Mouse (Mus musculus): Measurements from ENCODE around the gene Fxyd6.

The Fxyd6 gene

DNA sequence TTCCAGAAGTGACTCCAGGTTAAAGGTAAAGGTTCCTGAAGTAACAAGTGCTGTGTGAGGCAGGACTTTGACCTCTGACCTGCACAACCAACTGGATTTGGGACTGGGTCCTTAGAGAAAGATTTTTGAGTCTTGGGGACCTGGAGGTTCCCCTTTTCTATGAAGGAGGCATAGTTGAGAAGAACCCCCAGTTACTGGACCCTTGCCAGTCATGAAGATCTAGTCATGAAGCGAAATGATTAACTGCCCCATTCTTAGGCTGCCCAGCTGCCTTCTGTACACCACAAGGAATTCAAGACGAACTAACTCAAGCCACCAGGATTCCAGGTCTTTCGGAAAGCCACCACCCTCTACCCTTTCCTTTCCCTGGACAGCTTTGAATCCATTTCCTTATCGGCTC, 6.4 kb downstream of the Fxyd6 start:
- DNase-seq (ENCODE audit: low read depth), result no peak

DNA sequence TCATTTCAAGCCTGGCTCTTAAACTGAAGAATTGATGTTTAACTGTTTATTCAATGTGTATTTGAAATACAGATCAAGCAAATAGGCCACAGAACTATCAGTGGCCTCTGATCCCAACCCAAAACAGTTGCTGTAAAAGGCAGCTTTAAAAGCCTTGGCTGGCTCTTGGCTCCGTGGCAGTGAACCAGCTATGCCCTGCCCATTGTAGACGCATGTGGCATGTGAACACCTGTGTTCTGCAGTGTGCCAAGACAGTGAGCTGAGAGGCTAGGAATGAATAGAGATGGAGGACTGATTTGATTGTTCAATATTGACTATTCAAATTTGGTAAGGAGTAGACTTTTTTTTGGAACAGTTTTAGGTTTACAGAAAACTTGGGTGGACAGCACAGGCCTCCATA, 6.9 kb downstream of the Fxyd6 start:
- no peak for DNase-seq (ENCODE audit: low read depth)

DNA sequence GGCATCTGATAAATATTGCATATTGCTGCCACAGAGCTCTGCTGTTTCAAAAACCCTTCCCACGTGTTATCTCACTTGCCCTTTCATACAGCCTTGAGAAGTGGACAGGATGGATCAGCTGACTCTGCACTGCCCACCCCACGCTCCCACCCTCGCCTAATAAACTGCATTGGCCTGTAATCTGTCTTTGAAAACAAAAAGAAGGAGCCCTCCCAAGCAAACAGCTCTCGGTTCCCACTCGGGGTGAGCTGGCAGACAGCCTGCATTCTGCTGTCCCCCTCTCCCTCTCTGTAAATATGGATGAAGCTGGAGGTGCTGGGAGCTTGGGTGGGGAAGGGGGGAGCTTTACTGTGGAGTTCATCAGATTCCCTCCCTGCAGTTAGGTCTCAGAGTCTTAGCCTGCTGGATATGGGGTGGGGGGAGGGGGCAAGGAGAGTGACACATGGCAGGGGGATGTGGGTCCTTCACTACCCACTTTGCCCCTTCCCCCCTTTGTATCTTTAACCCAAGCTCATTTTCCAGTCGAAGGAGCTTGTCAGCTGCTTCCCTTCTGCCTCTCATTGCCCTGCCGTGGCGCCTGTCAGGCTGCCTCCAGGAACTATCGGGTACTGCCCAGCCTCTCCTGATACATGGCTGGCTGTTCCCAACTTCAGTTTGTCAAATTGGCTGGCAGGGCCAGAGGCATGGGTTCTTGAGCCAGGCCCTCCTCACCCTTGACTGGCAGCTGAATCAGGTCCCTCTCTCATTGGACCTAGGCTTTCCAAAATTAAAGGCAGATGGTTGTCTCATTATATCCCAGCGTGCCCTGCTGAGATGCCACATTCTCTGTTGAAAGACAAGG, 10.6 kb downstream of the Fxyd6 start:
- no peak for DNase-seq (ENCODE audit: low read depth)

DNA sequence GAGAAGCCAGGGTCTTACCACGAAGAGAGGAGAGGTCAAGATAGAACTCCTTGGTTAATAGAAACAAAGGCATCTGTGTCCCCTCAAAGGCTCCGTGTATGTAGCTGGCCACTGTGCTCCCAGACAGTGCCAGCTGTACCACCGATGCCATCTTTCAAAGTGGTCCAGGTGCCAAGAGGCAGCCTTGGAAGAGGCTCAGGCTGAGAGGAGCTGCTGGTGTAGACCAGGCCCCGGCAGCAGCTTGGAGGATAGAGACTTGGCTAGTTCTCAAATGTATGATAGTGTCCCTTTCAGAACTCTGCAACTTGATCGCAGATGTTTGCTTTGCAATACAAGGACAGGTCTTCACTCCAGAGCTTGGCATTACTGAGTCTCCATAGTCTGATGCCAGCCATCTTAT, 12.4 kb downstream of the Fxyd6 start:
- DNase-seq (ENCODE audit: low read depth), result no peak

DNA sequence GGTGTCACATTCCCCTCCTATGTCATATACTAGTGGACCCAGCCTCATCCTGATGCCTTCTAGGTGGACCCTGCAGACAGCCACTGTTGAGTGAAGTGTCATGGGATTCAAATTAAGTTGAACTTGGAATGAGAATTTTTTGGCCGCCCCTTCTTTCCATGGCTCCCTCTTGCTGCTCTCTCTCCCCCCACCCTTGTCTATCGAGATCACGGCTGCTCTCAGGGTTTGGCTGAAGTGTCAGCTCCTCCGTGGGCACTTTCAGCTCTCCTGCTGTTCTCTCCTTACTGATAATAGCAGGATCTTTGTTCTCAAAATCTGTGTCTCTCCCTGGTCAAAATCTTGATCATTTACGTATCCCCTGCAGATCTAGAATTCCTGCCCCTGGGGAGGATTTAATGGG, 12.8 kb downstream of the Fxyd6 start:
- DNase-seq (ENCODE audit: low read depth), result no peak

DNA sequence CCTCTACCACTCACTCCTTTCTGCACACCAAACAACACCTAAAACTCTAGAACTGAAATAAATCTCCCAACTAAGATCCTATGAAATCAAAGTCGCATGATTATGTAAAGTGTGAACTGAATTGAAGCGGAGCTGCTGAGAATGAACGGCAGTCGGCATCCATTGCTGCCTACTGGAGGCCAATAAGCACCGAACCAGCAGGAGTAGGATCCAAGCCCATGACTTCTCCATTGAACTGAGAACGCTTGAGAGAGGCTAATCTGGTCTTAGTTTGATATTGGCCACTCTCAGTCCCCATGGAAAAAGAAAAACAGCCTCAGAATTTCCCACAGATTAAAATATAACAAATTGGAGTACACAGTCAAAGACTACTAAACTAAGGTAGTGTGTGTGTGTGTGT, 13.9 kb downstream of the Fxyd6 start:
- DNase-seq (ENCODE audit: low read depth), result no peak

DNA sequence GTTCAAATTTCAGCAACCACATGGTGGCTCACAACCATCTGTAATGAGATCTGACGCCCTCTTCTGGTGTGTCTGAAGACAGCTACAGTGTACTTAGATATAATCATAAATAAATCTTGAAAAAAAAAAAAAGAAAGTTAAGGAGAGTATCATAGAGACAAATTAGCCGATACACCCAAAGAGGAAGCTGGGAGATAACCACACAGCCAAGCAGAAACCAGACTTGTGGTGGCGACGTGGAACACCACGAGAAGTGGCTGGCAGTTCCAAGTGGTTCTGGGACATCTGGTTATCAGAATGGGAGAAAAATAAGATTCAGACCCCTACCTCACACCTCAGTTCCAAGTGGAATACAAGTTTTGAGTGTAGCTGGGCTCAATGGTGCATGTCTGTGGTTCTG, 16.7 kb downstream of the Fxyd6 start:
- no peak for DNase-seq (ENCODE audit: low read depth)

DNA sequence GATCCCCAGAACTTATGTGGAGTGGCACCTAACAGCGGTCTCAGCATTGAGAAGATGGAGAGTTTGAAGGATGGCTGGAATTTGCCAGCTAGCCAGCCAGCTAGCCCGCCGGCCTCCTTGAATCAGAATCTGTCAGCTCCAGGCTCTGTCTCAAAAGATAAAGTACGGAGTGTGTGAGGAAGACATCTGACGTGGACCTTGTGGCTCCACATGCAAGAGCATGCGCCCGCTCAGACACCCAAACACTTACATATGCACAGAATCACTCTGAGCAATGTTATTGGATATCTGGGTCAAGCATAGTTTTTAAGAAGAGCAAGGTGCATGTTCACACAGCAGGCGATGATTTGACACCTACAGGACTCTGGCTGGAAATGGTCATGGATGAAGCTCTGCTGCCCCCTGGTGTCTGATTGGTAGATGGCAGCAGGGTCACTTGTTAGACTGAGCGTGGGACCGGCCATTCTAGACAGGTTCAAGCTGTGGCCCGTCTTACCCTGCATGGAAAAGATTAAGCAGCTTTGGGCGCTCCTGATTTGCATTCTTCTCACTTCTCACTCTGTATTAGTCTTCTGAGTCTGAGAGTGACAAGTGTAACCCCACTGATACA, 18.5 kb downstream of the Fxyd6 start:
- peak; percentile 76 for DNase-seq (ENCODE audit: low read depth)

DNA sequence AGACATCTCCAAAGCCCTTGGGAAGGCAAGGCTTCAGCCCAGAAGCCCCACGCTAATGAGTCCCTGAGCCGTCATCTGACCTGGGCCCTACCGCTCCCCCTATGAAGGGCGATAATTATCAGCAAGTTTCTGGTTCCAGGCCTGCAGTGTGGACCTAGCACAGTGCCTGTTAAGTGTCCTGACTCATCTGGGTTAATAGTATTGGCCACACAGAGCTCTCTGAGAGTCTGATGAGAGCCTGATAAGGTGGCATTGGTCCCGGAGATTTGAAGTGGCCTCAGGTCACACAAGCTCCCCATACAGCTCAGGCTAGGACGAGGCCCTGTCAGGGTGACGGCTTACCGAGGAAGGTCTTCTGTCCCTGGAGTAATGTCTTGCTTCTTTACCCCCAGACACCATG, 19.6 kb downstream of the Fxyd6 start:
- no peak for DNase-seq (ENCODE audit: low read depth)

DNA sequence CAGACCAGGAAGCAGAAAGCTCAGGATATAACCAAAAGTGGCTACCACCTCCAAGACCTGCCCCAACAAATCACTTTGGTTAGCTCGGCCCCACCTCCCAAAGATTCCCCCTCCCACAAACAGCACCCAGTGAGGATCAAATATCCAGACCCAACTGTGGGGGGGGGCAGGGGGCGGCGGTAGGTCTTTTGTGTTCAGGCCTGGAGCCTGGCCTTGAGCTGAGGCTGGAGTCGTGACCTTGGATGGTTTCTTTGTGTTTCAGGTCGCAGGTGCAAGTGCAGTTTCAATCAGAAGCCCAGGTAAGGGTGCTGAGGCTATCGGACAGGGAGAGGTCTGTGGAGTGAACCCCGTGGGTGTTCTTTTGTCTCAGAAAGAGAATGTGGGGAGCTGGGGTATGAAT, 21.3 kb downstream of the Fxyd6 start:
- no peak for DNase-seq (ENCODE audit: low read depth)

DNA sequence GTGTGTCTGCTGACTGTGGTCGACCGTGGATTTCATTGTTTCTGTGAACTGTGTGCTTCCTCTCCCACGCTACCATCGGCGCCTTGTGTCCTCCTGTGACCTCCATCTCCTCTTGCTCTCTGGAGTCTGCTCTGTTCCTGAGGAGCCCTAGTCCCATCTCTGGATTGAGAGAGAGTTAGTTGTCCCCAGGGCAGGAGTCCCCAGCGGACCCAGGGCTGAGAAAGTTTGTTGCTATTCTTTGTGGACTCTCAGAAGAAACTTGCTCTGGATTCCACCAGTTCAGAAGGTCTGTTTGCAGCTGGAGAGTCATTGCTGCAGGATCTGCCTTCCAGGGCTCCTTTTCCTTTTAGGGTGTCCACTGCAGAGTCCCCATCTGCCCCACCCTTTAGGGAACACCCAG, 25.2 kb downstream of the Fxyd6 start:
- DNase-seq (ENCODE audit: low read depth), result no peak

DNA sequence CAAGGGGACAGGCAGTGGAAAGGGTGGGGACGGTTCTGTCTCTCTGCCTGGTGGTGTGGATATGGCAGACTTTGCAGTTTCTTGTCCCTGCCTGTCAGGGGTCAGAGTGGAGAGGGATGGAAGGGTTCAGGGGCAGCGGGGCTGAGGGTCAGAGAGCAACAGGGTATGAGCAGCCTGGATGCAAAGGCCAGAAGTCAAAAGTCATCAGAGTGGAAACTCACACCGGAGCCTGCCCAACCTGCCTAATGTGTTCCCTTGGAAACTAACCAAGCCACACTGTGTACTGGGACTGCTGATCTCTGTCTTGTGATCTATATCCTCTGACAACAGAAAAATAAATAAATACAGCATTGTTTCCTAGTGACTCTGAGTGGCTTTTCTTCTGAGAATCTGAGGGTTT, 25.8 kb downstream of the Fxyd6 start:
- no peak for DNase-seq (ENCODE audit: low read depth)

DNA sequence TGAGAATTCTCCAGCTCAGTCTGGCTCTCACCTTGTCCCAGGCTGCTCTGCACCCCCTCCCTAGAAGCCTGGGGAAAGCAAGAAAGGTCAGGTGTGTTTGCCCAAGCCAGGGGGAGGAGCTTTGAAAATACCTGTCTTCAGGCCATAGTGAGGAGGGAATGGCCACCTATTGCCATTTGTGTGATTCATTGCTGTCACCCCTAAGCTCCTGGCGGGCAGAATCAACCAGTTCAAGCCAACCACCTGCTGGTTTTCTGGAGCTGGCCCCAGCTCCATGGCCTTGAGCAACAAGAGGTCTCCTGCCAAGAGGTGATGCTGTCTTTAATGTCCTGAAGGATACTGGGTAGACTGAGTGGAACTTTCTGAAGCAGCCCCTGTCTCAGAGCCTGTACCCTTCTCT, 28.4 kb downstream of the Fxyd6 start:
- DNase-seq (ENCODE audit: low read depth), result no peak

DNA sequence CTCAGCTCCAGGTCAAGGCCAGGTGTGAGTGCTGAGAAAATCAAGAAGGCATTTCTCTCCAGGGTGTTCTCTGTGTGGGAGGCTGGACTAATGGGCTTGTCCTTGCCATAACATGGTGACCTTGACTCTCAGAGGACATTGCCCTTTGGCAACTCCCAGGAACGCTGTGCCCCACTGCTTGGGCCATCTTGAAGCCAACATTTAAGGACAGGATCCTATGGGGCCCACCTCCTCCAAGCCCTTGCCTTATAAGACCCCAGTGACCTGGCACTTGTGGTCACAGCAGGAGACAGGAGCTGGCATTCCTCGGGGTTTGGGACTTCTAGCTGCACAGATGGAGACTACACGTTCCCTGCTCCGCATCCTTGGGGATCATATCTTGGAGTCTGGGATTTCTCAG, 29.4 kb downstream of the Fxyd6 start, which contains the start of gene Fxyd2:
Fxyd2 (plus strand) TSS at position 236 of the 400 bp plus-strand sequence.
- DNase-seq (ENCODE audit: low read depth), result no peak

DNA sequence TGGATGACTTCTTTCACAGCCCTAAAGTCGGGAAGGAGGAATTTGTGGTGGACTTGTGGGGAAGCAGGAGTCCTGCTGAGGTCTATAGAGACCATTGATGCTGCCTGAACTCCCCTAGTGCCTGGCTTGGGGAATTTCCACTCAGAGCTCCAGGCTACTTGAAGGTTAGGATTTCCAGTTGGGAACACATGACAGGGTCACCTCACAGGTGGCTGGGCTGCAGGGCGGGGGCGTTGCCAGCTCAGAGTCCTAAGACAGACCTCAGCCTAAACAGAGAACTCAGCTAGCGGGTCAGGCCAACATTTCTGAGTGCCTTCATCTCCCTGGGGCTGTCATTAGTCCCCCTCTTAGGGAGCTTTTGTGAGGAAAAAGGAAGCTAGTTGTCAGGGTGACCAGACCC, 31.9 kb downstream of the Fxyd6 start:
- no peak for DNase-seq (ENCODE audit: low read depth)

DNA sequence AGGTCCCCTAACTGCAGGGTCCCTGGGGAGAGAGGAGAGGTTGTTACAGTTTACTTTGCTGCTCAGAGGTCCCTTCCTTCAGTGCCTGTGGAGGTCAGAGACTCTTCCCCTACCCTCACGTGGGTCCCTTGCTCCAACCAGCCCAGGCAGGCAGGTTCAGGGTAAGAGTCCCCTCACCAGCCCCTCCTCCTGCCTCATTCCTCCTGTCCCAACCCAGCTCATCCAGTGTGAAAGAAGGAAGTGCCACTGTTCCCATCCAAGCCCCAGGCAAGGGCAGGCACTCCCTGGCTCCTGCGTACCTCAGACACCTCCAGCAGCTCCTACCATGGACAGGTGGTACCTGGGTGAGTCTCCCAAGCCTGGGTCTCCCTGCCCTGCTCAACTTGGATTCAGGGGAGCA, 33.0 kb downstream of the Fxyd6 start:
- no peak for DNase-seq (ENCODE audit: low read depth)

DNA sequence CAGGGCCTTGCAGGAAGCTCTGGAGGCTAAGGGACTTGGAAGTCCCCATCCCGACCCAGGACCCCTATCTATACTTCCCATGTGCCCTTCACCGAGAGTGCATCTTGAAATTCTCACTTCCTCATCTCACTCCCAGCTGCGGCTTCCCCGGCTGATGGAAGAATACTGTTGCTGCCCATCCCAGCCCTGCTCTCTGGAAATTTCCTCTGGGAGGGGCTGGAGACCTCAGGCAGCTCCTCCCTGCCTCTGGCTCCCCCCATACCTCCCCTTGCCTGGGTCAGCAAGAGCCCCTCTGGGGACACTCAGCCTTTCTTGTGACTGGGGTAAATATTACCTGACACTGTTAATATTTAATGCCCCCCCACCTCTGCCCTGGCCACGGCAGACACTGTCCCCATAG, 35.7 kb downstream of the Fxyd6 start:
- no peak for DNase-seq (ENCODE audit: low read depth)

DNA sequence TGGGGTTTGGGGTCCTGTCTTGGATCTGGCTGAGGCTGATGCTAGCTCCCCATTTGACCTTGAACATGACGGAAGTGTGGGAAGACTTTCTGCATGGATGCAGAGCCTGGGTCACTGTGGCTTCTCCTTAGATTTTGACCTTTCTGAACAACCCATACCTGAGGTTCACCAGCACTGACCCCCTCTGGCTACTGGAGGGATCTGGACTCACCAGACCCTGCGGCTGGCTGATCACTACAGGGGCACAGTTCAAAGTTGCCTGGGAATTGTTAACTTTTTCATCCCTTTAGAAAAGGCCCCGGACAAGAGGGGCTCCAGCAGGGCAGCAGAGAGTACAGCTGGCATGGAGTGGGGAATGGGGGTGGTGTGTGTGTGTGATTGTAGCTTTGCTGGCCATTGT, 36.8 kb downstream of the Fxyd6 start:
- DNase-seq (ENCODE audit: low read depth), result no peak

DNA sequence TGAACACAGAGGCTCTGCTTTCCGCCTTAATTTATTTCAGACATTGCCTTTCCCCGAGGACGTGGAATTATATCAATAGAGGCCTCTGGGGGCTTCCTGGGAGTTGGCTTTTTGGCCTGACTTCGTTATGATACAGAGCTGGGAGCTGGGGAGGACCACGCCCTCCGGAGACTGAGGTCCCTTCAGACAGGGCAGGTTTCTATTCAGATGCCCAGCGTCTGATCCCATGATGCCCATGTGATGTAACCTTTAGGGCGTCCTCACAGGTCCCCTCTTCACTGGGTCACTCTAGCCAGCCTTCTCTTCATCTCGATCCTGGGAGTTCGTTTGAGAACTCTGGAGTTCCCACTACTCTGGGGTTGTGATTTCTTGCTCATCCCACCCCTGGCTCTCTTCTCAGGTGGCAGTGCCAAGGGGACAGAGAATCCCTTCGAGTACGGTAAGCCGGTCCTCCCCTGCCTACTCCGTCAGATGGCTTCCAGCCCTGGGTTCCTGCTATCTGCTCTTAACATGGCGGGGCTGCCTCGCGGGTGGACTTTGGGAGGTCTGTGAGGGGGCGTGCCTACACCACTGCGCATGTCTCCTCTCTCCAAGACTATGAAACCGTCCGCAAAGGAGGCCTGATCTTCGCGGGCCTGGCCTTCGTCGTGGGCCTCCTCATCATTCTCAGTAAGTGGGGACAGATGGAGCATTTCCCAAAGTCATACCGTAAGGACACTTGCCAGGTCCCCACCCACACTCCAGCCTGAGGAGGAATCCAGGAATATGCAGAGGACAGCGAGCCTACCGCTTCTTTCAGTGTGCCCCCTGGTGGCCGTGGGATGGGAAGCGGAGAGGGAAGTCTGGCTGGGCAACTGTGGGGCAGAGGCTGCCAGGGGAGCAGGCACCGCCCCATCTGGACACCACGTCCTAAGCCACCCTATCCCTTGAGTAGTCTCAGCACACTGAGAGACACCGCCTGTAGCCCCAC, 38.0 kb downstream of the Fxyd6 start:
- peak; percentile 6 for DNase-seq (ENCODE audit: low read depth)

DNA sequence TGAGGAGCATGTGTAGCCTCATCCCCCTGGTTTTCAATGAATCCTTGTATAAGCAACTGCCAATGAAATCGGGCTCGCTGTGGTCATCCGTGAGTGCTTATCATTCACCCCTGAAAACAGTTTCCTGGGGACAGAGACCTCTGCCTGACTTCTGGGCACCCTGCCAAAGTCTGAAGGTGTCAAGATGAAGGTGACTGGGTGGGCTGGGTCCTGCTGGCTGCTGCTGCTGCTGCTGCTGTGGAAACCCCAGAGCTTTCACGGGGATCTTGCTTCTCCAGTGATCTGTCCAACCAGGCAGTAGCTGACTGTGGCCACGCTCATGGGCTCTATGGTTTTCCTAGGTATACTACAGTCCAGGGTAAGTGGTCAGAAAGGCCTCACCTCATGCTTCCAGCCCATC, 40.2 kb downstream of the Fxyd6 start:
- DNase-seq (ENCODE audit: low read depth), result no peak

DNA sequence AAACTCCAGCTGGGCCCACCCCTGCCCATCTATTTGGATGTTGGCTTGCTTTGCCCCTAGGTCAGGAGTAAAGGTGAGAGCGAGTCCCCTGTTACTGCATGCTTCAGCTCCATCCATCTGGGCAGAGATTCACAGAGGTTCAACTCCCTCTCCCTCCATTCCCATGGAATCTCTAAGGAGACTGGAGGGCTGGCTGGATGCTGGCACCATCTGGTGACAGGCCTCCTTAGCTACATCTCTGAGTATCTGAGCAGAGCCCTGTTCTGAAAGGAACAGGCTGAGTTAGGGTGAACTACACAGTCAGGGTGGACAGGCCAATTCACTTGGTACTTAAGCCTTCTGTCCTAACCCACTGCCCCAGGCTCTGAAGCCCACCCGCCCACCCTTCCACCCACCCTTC, 40.6 kb downstream of the Fxyd6 start:
- no peak for DNase-seq (ENCODE audit: low read depth)

DNA sequence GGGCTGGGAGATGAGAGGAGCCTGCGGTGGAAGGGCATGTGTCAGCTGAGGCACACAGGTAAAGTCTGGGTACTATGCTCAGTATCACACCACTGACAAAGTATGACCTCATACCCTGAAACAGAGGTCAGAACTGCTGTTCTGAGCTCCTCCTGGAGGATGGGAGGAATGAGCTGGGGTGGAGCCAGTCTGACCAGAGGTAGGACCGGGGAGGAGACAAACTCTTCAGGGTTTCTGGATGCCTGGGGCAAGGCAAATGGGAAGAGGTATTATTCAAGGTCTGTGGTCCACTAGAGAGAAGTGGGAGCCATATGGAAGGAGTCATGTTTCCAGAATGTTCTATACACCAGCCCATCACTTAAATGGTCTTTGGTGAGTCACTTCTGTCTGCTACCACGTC, 41.1 kb downstream of the Fxyd6 start:
- DNase-seq (ENCODE audit: low read depth), result no peak

DNA sequence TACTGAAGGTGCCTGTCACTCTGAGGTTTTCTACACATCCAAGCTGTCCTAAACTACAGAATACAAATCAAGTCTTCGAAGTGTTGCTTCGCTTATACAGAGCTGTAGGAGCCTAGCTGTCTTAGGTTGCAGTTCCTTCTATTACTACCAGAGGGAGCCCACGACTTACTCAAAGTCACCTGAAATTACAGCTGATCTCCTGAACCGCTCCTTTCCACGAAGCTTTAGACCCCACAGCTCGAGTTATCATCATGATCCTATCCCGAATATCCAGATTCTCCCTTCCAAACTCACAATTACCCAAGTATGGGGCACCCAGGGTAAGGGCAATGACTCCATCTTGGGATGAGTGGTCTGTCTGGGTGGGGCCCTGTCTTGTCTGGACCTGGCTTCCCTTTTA, 41.8 kb downstream of the Fxyd6 start:
- DNase-seq (ENCODE audit: low read depth), result peak; percentile 34

Measured in NIH3T3 (cell line).